Mouse (Mus musculus): ENCODE results near the gene Galntl6.

Galntl6 gene

GRCm38 (mm10) chr8:58244830-58245229 is 667.6 kb downstream of the Galntl6 start:
- no peak for DNase-seq

GRCm38 (mm10) chr8:58234220-58234619 is 678.2 kb downstream of the Galntl6 start:
- no peak for DNase-seq

- DNase-seq, result no peak
These were observed 683.7 kb downstream of the Galntl6 start for GRCm38 (mm10) chr8:58228725-58229124.

GRCm38 (mm10) chr8:58217885-58218284 is 694.6 kb downstream of the Galntl6 start:
- DNase-seq, result no peak

GRCm38 (mm10) chr8:58189694-58190093 is 722.7 kb downstream of the Galntl6 start:
- no peak for DNase-seq

- no peak for DNase-seq
These were observed 765.5 kb downstream of the Galntl6 start for GRCm38 (mm10) chr8:58146961-58147360.

- no peak for DNase-seq
These were observed 825.7 kb downstream of the Galntl6 start for GRCm38 (mm10) chr8:58086733-58087132.

GRCm38 (mm10) chr8:58084931-58085330 is 827.5 kb downstream of the Galntl6 start:
- DNase-seq, result no peak

GRCm38 (mm10) chr8:58081715-58082114 is 830.7 kb downstream of the Galntl6 start:
- DNase-seq, result no peak

- no peak for DNase-seq
These were observed 837.8 kb downstream of the Galntl6 start for GRCm38 (mm10) chr8:58074611-58075010.

- no peak for DNase-seq
These were observed 838.7 kb downstream of the Galntl6 start for GRCm38 (mm10) chr8:58073733-58074132.

GRCm38 (mm10) chr8:58032271-58032670 is 880.2 kb downstream of the Galntl6 start:
- DNase-seq, result no peak

GRCm38 (mm10) chr8:58025558-58025957 is 886.9 kb downstream of the Galntl6 start:
- no peak for DNase-seq

GRCm38 (mm10) chr8:58025094-58025493 is 887.3 kb downstream of the Galntl6 start:
- no peak for DNase-seq

GRCm38 (mm10) chr8:58023426-58024176 is 888.8 kb downstream of the Galntl6 start:
- no peak for DNase-seq

- DNase-seq, result no peak
These were observed 922.8 kb downstream of the Galntl6 start for GRCm38 (mm10) chr8:57989428-57990171.

- no peak for DNase-seq
These were observed 935.1 kb downstream of the Galntl6 start for GRCm38 (mm10) chr8:57977372-57977771.

- no peak for DNase-seq
These were observed 938.3 kb downstream of the Galntl6 start for GRCm38 (mm10) chr8:57974093-57974492.

GRCm38 (mm10) chr8:57972832-57973231 is 939.6 kb downstream of the Galntl6 start:
- DNase-seq, result no peak

- no peak for DNase-seq
These were observed 945.8 kb downstream of the Galntl6 start for GRCm38 (mm10) chr8:57966676-57967075.

GRCm38 (mm10) chr8:57965508-57965907 is 946.9 kb downstream of the Galntl6 start:
- no peak for DNase-seq

- no peak for DNase-seq
These were observed 949.9 kb downstream of the Galntl6 start for GRCm38 (mm10) chr8:57962286-57963110.

- DNase-seq, result no peak
These were observed 953.3 kb downstream of the Galntl6 start for GRCm38 (mm10) chr8:57959136-57959535.
